In genomic region chr7:98117012-98117660, GRCm38 (mm10) we compare ENCODE assay signal across 8 mouse cellular contexts. TPM values are rescaled to one million over a fixed set of nuclear protein-coding genes. Genes with fewer than 3 reads are reported as not detected.
A peak's percentile ranks its signal among the peaks of the same experiment; 100 is the strongest.
DNase-seq lines count a peak whose midpoint lies in the region; ATAC-seq and TF ChIP-seq lines count a peak whose summit lies in the region.

No protein-coding gene starts in this region.

- H3K4me2 ChIP-seq in forebrain, postnatal 0 days (ENCODE audit: low read depth): no peak overlapping the region
- H3K4me2 ChIP-seq in forebrain, embryonic 15.5 days (replicated peaks): no peak overlapping the region
- no peak overlapping the region for H3K4me2 ChIP-seq in kidney, embryonic 16.5 days (replicated peaks; ENCODE audit: low read depth, low read length)
- no peak overlapping the region for H3K4me2 ChIP-seq in stomach, postnatal 0 days (replicated peaks; ENCODE audit: low read depth)

- 63% methylated on average over 11 of the region's 11 CpGs for WGBS in forebrain, postnatal 0 days
- WGBS in forebrain, embryonic 15.5 days: 63% methylated on average over 11 of the region's 11 CpGs
- 44% methylated on average over 11 of the region's 11 CpGs for WGBS in kidney, embryonic 16.5 days
- WGBS in stomach, postnatal 0 days: 33% methylated on average over 11 of the region's 11 CpGs

- ATAC-seq in forebrain, postnatal 0 days: peak; percentile 21; the same call in 1 of the 2 replicates
- no peak for ATAC-seq in forebrain, embryonic 15.5 days (replicated peaks)
- ATAC-seq in kidney, embryonic 16.5 days (ENCODE audit: low FRiP score, low TSS enrichment): no peak
- no peak for ATAC-seq in stomach, postnatal 0 days (ENCODE audit: low FRiP score, low TSS enrichment)

- H3K27me3 ChIP-seq in forebrain, postnatal 0 days (ENCODE audit: insufficient read depth, low read length): no peaks in the 10 kb centered on the region; the same call in 1 of the 2 replicates
- H3K27me3 ChIP-seq in forebrain, embryonic 15.5 days: no peaks in the 10 kb centered on the region
- no peaks in the 10 kb centered on the region; the same call in 1 of the 2 replicates for H3K27me3 ChIP-seq in kidney, embryonic 16.5 days (ENCODE audit: insufficient read depth, low read length)
- H3K27me3 ChIP-seq in stomach, postnatal 0 days (ENCODE audit: control insufficient read depth, insufficient read depth, low read length): no peaks in the 10 kb centered on the region

- no peaks in the 10 kb centered on the region for H3K36me3 ChIP-seq in forebrain, postnatal 0 days (ENCODE audit: insufficient read depth)
- H3K36me3 ChIP-seq in forebrain, embryonic 15.5 days: no peaks in the 10 kb centered on the region
- no peaks in the 10 kb centered on the region for H3K36me3 ChIP-seq in kidney, embryonic 16.5 days (ENCODE audit: insufficient read depth, low read length)
- no peaks in the 10 kb centered on the region for H3K36me3 ChIP-seq in stomach, postnatal 0 days (ENCODE audit: control insufficient read depth, insufficient read depth, low read length)

- no peaks in the 10 kb centered on the region for H3K9me3 ChIP-seq in forebrain, postnatal 0 days (ENCODE audit: low read length)
- no peaks in the 10 kb centered on the region for H3K9me3 ChIP-seq in forebrain, embryonic 15.5 days
- H3K9me3 ChIP-seq in kidney, embryonic 16.5 days (ENCODE audit: low read length): no peaks in the 10 kb centered on the region
- H3K9me3 ChIP-seq in stomach, postnatal 0 days (ENCODE audit: control insufficient read depth, low read length): no peaks in the 10 kb centered on the region

- no peak overlapping the region for H3K27ac ChIP-seq in forebrain, postnatal 0 days (ENCODE audit: low read depth, low read length)
- H3K27ac ChIP-seq in forebrain, embryonic 15.5 days (replicated peaks): no peak overlapping the region
- H3K27ac ChIP-seq in kidney, embryonic 16.5 days (ENCODE audit: low read length): no peak overlapping the region
- H3K27ac ChIP-seq in stomach, postnatal 0 days (replicated peaks): no peak overlapping the region

- peak; percentile 19 for DNase-seq in forebrain, postnatal 0 days
- DNase-seq in Muller cell, postnatal 12 days (ENCODE audit: inconsistent ontology term): peak; percentile 94
- DNase-seq in gastrocnemius, adult 18-20 months (ENCODE audit: low spot score): peak; percentile 68
- DNase-seq in stomach, postnatal 0 days (ENCODE audit: low spot score): peak; percentile 64
- no peak for DNase-seq in spleen, postnatal 4 days (ENCODE audit: low spot score in 2 of 2)
- no peak for DNase-seq in thymus, postnatal 4 days

- no peak for TF ChIP-seq EP300 in stomach, postnatal 0 days (optimal IDR thresholded peaks at IDR 0.05)

- H3K4me1 ChIP-seq in forebrain, postnatal 0 days (ENCODE audit: insufficient read depth): no peaks in the 10 kb centered on the region
- peaks cover 3% of the 10 kb centered on the region; the same call in 1 of the 2 replicates for H3K4me1 ChIP-seq in forebrain, embryonic 15.5 days
- H3K4me1 ChIP-seq in kidney, embryonic 16.5 days (ENCODE audit: insufficient read depth, low read length): peaks cover 17% of the 10 kb centered on the region
- 0 out of 2 replicates have a peak, but pooled peaks cover 3% of the 10 kb centered on the region for H3K4me1 ChIP-seq in stomach, postnatal 0 days (replicated peaks; ENCODE audit: control insufficient read depth, insufficient read depth)

- no peak overlapping the region for H3K9ac ChIP-seq in forebrain, postnatal 0 days
- no peak overlapping the region for H3K9ac ChIP-seq in forebrain, embryonic 15.5 days (replicated peaks)
- peak overlapping the region; percentile 19; the same call in 1 of the 2 replicates for H3K9ac ChIP-seq in kidney, embryonic 16.5 days (replicated peaks; ENCODE audit: low read length)
- no peak overlapping the region for H3K9ac ChIP-seq in stomach, postnatal 0 days (ENCODE audit: low read length)

- no peak for TF ChIP-seq CTCF in forebrain, postnatal 0 days (IDR thresholded peaks at IDR 0.05; ENCODE audit: low read depth)
- no peak for TF ChIP-seq CTCF in stomach, postnatal 0 days (IDR thresholded peaks at IDR 0.05; ENCODE audit: low read depth)

- H3K4me3 ChIP-seq in forebrain, postnatal 0 days (ENCODE audit: low read depth, low read length): no peak overlapping the region
- H3K4me3 ChIP-seq in forebrain, embryonic 15.5 days: no peak overlapping the region
- H3K4me3 ChIP-seq in kidney, embryonic 16.5 days (ENCODE audit: low read length): no peak overlapping the region
- no peak overlapping the region for H3K4me3 ChIP-seq in stomach, postnatal 0 days (ENCODE audit: low read depth, low read length)

RNA-seq across cellular contexts. Expression of gene Myo7a, which starts 2.2 kb away (rescaled TPM):
- total RNA-seq in forebrain, postnatal 0 days (2014; rRNA removed): 37.4 and 47.3 TPM in 2 replicates
- polyA plus RNA-seq in forebrain, postnatal 0 days (2015; fragmentation: Nextera tagmentation; extraction: Ambion mirVana): 5.7 and 11.1 TPM in 2 replicates
- polyA plus RNA-seq in forebrain, embryonic 15.5 days (2015; fragmentation: Nextera tagmentation; extraction: Ambion mirVana): 15.8 and 15.9 TPM in 2 replicates
- 1 to 10 TPM; 1.2 to 2.3 TPM for total RNA-seq in gastrocnemius, adult 18-20 months (2021)
- 15.2 and 18.5 TPM in 2 replicates for polyA plus RNA-seq in kidney, embryonic 16.5 days (2015; fragmentation: Nextera tagmentation; extraction: Ambion mirVana)
- 2.1 and 2.4 TPM in 2 replicates for polyA plus RNA-seq in stomach, postnatal 0 days (2015; fragmentation: Nextera tagmentation; extraction: Ambion mirVana)

RNA-seq across cellular contexts. Expression of gene Omp, which starts 28.2 kb away (rescaled TPM):
- total RNA-seq in forebrain, postnatal 0 days (2014; rRNA removed): 0.29 and 0.54 TPM in 2 replicates
- 0.31 and 0.38 TPM in 2 replicates for polyA plus RNA-seq in forebrain, postnatal 0 days (2015; fragmentation: Nextera tagmentation; extraction: Ambion mirVana)
- polyA plus RNA-seq in forebrain, embryonic 15.5 days (2015; fragmentation: Nextera tagmentation; extraction: Ambion mirVana): 0.46 and 0.47 TPM in 2 replicates
- total RNA-seq in gastrocnemius, adult 18-20 months (2021): under 1 TPM in 1 of 2 experiments, not detected in 1; 0.09 TPM
- polyA plus RNA-seq in kidney, embryonic 16.5 days (2015; fragmentation: Nextera tagmentation; extraction: Ambion mirVana): 0.49 and 0.81 TPM in 2 replicates
- polyA plus RNA-seq in stomach, postnatal 0 days (2015; fragmentation: Nextera tagmentation; extraction: Ambion mirVana): 0.57 and 0.65 TPM in 2 replicates

Comparison
In these comparisons a context has a peak if more than half of its experiments do, and no peak if none do; other contexts are left out.
1. DNase-seq: peak in forebrain, postnatal 0 days (single experiment), Muller cell, postnatal 12 days (single experiment), gastrocnemius, adult 18-20 months (single experiment) and stomach, postnatal 0 days (single experiment); none in spleen, postnatal 4 days (0 of 2) and thymus, postnatal 4 days (single experiment).